Mouse (Mus musculus): ENCODE data around the gene Sfxn5. TPM values are rescaled to one million over a fixed set of nuclear protein-coding genes. Genes with fewer than 3 reads are reported as not detected.

The Sfxn5 gene
- total and polyA plus RNA-seq, 3 experiments = 1.8 to 3.0 TPM; not detected in 1

DNA sequence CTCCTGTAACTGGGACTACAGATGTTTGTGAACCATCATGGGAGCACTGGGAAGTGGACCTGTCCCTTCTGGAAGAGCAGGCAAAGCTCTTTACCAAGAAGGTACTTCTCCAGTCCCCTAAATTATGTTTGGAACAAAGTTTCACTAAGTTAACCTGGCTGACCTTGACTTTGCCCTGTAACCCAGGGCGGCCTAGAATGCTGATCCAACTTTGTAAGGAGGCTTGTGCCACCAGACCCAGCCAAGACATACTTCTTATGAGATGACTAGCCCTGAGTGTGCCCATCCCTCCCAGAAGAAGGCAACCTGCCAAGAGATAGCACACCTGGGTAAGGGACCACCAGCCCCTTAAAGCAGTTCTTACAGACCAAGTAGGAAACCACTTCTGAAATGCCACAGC lies 25.7 kb upstream of the Sfxn5 start:
- H3K9me3 ChIP-seq (replicated peaks; ENCODE audit: insufficient read depth, low read length) = no peaks in the 10 kb centered on the region
- H3K4me1 ChIP-seq (ENCODE audit: control insufficient read depth in 1 of 2, insufficient read depth in 2 of 2, low read length in 2 of 2) = peaks cover 6 to 28% of the 10 kb centered on the region in 2 experiments
- no peaks in the 10 kb centered on the region for H3K79me2 ChIP-seq (ENCODE audit: control insufficient read depth, insufficient read depth, low read length, poor library complexity)
- H3K4me3 ChIP-seq (ENCODE audit: control insufficient read depth in 1 of 2, insufficient read depth in 1 of 2, low read depth in 2 of 2, low read length in 2 of 2) = no peak overlapping the region
- no peak for DNase-seq (ENCODE audit: low read depth, low spot score)
- no peaks in the 10 kb centered on the region for H3K27me3 ChIP-seq (ENCODE audit: control insufficient read depth in 1 of 2, insufficient read depth in 2 of 2, low read length in 2 of 2)
- peaks cover 0 to 19% of the 10 kb centered on the region in 2 experiments; a peak in 2 of 4 replicates for H3K36me3 ChIP-seq (ENCODE audit: control insufficient read depth in 1 of 2, insufficient read depth in 2 of 2, low read length in 2 of 2)
- no peak overlapping the region for H3K27ac ChIP-seq (ENCODE audit: control insufficient read depth, low read depth, low read length)
- no peak overlapping the region for H3K9ac ChIP-seq (ENCODE audit: control insufficient read depth, low read depth, low read length, poor library complexity, severe bottlenecking)
- TF ChIP-seq JUND (IDR thresholded peaks at IDR 0.05; ENCODE audit: low read depth, low read length) (no peak), TCF12 (IDR thresholded peaks at IDR 0.05; ENCODE audit: low read depth, low read length) (no peak), USF1 (IDR thresholded peaks at IDR 0.05; ENCODE audit: low read depth, low read length) (no peak), TAL1 (IDR thresholded peaks at IDR 0.05; ENCODE audit: low read length) (no peak), KAT2A (conservative IDR thresholded peaks at IDR 0.05; ENCODE audit: low read depth, low read length) (no peak)

DNA sequence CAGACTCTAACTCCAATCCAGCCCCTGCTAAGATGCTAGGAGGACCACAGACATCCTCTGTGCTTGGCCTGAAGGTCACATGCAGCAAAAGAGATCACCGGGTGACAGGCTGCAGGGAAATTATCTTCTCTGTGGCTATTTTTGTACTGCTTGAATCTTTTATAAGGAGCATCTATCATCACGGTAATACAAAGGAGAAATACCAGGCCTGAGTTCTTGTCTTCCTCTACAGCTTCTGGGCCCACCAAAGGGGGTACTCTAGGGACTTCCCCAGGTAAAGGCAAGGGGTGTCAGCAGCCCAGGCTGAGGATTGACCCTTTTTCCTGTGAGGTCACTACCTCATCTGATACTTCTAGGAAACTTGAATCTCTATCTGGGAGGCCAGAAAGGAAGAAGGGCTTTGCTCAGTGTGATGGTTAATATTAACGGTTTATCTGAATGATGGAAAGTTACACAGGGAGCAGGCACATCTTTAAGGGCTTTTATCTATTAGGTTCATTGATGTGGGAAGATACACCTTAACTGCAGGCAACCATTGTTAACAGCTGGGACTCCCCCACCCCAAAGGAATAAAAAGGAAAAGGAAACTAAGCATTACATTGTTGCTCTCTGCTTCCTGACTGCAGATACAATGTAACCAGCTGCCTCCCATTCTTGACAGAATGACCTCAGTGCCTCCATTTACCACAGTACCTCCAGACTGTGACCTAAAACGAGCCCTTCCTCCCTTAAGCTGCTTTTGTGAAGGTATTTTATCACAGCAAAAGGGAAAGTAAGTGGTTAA lies 23.7 kb upstream of the Sfxn5 start:
- H3K4me3 ChIP-seq (ENCODE audit: control insufficient read depth in 1 of 2, insufficient read depth in 1 of 2, low read depth in 2 of 2, low read length in 2 of 2) = no peak overlapping the region
- DNase-seq (ENCODE audit: low read depth, low spot score) = no peak
- peaks cover 0 to 19% of the 10 kb centered on the region in 2 experiments; a peak in 2 of 4 replicates for H3K36me3 ChIP-seq (ENCODE audit: control insufficient read depth in 1 of 2, insufficient read depth in 2 of 2, low read length in 2 of 2)
- H3K27me3 ChIP-seq (ENCODE audit: control insufficient read depth in 1 of 2, insufficient read depth in 2 of 2, low read length in 2 of 2) = no peaks in the 10 kb centered on the region
- H3K4me1 ChIP-seq (ENCODE audit: control insufficient read depth in 1 of 2, insufficient read depth in 2 of 2, low read length in 2 of 2) = peaks cover 6 to 28% of the 10 kb centered on the region in 2 experiments
- no peaks in the 10 kb centered on the region for H3K9me3 ChIP-seq (replicated peaks; ENCODE audit: insufficient read depth, low read length)
- TF ChIP-seq EP300 (IDR thresholded peaks at IDR 0.05; ENCODE audit: low read depth in 1 of 2, low read length in 2 of 2) = peak in 1 of 2 experiments; percentile 33; a peak in 1 of 4 replicates
- no peak for TF ChIP-seq TBP (IDR thresholded peaks at IDR 0.05; ENCODE audit: low read depth, low read length)
- no peak overlapping the region for H3K27ac ChIP-seq (ENCODE audit: control insufficient read depth, low read depth, low read length)
- no peaks in the 10 kb centered on the region for H3K79me2 ChIP-seq (ENCODE audit: control insufficient read depth, insufficient read depth, low read length, poor library complexity)
- no peak overlapping the region for H3K9ac ChIP-seq (ENCODE audit: control insufficient read depth, low read depth, low read length, poor library complexity, severe bottlenecking)

DNA sequence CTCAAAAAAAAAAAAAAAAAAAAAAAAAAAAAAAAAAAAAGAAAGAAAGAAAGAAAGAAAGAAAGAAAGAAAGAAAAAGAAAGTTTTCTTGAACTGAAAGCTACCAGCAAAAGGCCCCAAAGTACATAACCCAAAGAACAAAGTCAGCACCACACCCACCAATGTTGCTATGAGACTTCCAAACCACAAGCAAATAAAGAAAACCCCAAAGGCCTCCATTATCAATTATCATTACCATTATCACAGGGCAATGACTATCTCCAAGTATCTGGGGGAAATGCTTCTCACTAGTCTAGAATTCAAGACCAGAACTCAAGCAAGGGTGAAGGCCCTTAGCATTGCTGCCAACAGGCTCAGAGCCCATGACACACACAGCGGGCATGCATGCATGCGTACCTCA lies 22.5 kb upstream of the Sfxn5 start:
- Histone ChIP-seq H3K4me1 (ENCODE audit: control insufficient read depth in 1 of 2, insufficient read depth in 2 of 2, low read length in 2 of 2) (peaks cover 6 to 28% of the 10 kb centered on the region in 2 experiments), H3K79me2 (ENCODE audit: control insufficient read depth, insufficient read depth, low read length, poor library complexity) (no peaks in the 10 kb centered on the region), H3K4me3 (ENCODE audit: control insufficient read depth in 1 of 2, insufficient read depth in 1 of 2, low read depth in 2 of 2, low read length in 2 of 2) (no peak overlapping the region), H3K27ac (ENCODE audit: control insufficient read depth, low read depth, low read length) (peak overlapping the region; percentile 36), H3K36me3 (ENCODE audit: control insufficient read depth in 1 of 2, insufficient read depth in 2 of 2, low read length in 2 of 2) (peaks cover 0 to 19% of the 10 kb centered on the region in 2 experiments; a peak in 2 of 4 replicates), H3K27me3 (ENCODE audit: control insufficient read depth in 1 of 2, insufficient read depth in 2 of 2, low read length in 2 of 2) (no peaks in the 10 kb centered on the region), H3K9ac (ENCODE audit: control insufficient read depth, low read depth, low read length, poor library complexity, severe bottlenecking) (no peak overlapping the region), H3K9me3 (replicated peaks; ENCODE audit: insufficient read depth, low read length) (no peaks in the 10 kb centered on the region)
- DNase-seq (ENCODE audit: low read depth, low spot score) = peak; percentile 34
- TF ChIP-seq UBTF (IDR thresholded peaks at IDR 0.05; ENCODE audit: borderline replicate concordance, insufficient read depth, low read depth, low read length) (no peak), ETS1 (IDR thresholded peaks at IDR 0.05; ENCODE audit: low read depth, low read length) (0 out of 2 replicates have a peak, but pooled peaks have one; percentile 12), TCF12 (IDR thresholded peaks at IDR 0.05; ENCODE audit: low read depth, low read length) (no peak), GATA1 (IDR thresholded peaks at IDR 0.05; ENCODE audit: low read depth, low read length) (peak; percentile 81), RCOR1 (IDR thresholded peaks at IDR 0.05; ENCODE audit: low read depth, low read length) (0 out of 2 replicates have a peak, but pooled peaks have one; percentile 15), RAD21 (IDR thresholded peaks at IDR 0.05; ENCODE audit: low read depth, low read length) (no peak), SIN3A (IDR thresholded peaks at IDR 0.05; ENCODE audit: low read length) (0 out of 2 replicates have a peak, but pooled peaks have one; percentile 25), EP300 (IDR thresholded peaks at IDR 0.05; ENCODE audit: low read depth in 1 of 2, low read length in 2 of 2) (peak in 1 of 2 experiments; percentile 47; a peak in 1 of 4 replicates), CHD2 (IDR thresholded peaks at IDR 0.05; ENCODE audit: low read length) (no peak), ZNF384 (IDR thresholded peaks at IDR 0.05; ENCODE audit: low read depth, low read length) (0 out of 2 replicates have a peak, but pooled peaks have one; percentile 24)
